Mouse (Mus musculus) liver, adult 2 months (tissue): ENCODE measurements around the gene Plcl2.

Source experiments
- CTCF ChIP-seq: fragments of 200-500 bp; IDR thresholded peaks from 2 replicates; pipeline ENCODE4 v1.5.1; 2011; ENCODE audit warnings: low read depth, low read length, control low read depth
- POLR2A ChIP-seq: fragments of 200-500 bp; IDR thresholded peaks from 2 replicates; pipeline ENCODE4 v1.6.1; 2011; ENCODE audit warnings: low read length, control low read depth; ENCODE audit not compliant: insufficient read depth; ENCODE audit errors: extremely low read depth

DNA sequence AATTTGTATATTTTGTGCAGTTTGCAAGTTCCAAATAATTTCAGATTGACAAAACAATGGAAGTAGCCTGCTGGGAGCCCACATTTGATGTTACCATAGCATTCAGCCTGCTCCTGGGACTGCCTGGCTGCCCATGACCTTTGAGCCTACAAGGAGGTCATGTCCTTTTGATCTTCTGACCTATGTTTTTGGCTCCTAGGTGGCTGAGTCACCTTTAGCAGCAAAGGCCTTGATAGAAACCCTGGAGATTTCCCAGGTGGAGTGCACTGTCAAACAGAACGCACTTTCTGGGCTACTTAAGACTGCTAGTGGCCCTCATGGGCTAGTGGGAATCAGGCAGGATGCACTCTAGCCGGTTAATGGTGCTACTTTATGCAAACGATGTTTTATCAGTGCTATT, 112.8 kb downstream of the Plcl2 start:
- TF ChIP-seq POLR2A = no peak
- TF ChIP-seq CTCF = no peak
